Mouse (Mus musculus) bone marrow, adult 2 months (tissue): ENCODE data around the gene Prkaca.

Experiments used
- CTCF ChIP-seq: fragments of 200-500 bp; IDR thresholded peaks from 2 replicates; pipeline ENCODE4 v1.5.1; 2011; ENCODE audit warnings: low read length, control low read depth; ENCODE audit not compliant: control insufficient read depth, insufficient read depth
- POLR2A ChIP-seq: fragments of 200-500 bp; IDR thresholded peaks from 2 replicates; pipeline ENCODE4 v1.6.1; 2011; ENCODE audit warnings: low read depth, mild to moderate bottlenecking, control low read depth, low read length, borderline replicate concordance; ENCODE audit not compliant: control insufficient read depth

DNA sequence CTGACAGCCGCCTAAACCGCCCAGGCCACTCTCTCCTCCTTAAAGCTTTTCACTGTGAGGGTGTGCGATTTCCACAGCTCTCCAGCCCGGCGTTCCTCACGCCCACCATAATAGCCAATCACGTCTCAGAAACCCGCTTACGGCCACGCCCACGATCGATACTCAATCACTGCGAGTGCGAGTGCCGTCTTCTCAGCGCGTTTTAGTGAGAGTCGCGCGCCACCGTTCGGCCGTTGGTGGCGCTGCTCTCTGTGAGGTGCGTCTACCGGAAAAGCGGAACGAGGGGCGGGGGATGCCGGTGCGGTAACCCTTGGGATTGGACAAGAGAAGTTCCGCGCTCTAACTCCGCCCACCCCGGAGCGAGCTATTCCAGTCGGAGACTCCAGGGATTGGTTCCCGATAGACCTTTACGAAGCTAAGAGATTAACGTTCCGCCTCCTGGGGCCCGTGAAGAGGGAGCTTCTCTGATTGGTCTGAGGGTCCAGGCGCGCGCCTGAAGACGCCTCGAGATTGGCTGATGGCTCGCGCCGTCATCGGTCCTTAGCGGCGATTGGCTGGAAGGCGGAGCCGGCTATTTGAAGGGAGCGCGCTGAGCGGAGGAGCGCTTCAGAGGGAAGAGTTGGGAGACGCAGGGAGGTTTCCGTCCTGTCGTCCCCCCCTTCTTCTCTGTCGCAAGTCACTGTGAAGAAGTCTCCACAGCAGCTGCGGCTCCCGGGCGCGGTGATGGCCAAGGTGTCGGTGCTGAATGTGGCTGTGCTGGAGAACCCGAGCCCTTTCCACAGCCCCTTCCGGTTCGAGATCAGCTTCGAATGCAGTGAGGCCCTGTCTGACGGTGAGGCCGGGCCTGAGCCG is 17.5 kb upstream of the Prkaca start, which contains the start of the genes Gm10644 and Asf1b:
- TF ChIP-seq CTCF (peak; percentile 90), POLR2A (peak; percentile 76; the same call in 1 of the 2 replicates)
